Mouse (Mus musculus) left cerebral cortex, postnatal 10 days (tissue): Measurements from ENCODE around the gene Pnck. TPM values are rescaled to one million over a fixed set of nuclear protein-coding genes. Genes with fewer than 3 reads are reported as not detected.
A peak's percentile ranks its signal among the peaks of the same experiment; 100 is the strongest.

Experiments used
- DNase-seq, 2 experiments: peaks; one replicate each; pipeline ENCODE4 v3.0.0; 2021 to 2022; ENCODE audit warnings: low spot score in 2 of 2, mixed read lengths in 1 of 2; ENCODE audit errors: extremely low spot score in 1 of 2
- intact Hi-C: fragments of 180-260 bp; cut with DNase I; formaldehyde crosslinking; loops from one replicate; pipeline ENCODE4 v1.15.1; 2025
- total RNA-seq, 2 experiments: library from RNA; stranded (reverse); gene quantifications; 2 replicates each; pipeline ENCODE4 v1.2.3; 2021

The Pnck gene
- total RNA-seq, 2 experiments from 2014 or later = 152 to 154 TPM

- intact Hi-C loops = loop anchor here (5.0 kb wide), 1 partner anchor 81 kb away; no protein-coding TSS in a partner anchor
- DNase-seq = no peak
Measured at GRCm38 (mm10) chrX:73653392-73653791, 6.5 kb downstream of the Pnck start.

GRCm38 (mm10) chrX:73650869-73651268, 9.0 kb downstream of the Pnck start:
- no peak for DNase-seq
- intact Hi-C loops = loop anchor here (5.0 kb wide), 1 partner anchor 79 kb away; no protein-coding TSS in a partner anchor

- DNase-seq = no peak
- intact Hi-C loops = no loop called here
Measured at GRCm38 (mm10) chrX:73645121-73645520, 14.8 kb downstream of the Pnck start.

GRCm38 (mm10) chrX:73639901-73640469, 19.9 kb downstream of the Pnck start:
- peak in 1 of 2 experiments; percentile 38 for DNase-seq

GRCm38 (mm10) chrX:73639255-73639675, 20.7 kb downstream of the Pnck start, which contains the start of gene Dusp9:
Gene Dusp9 (plus strand): TSS chrX:73639419.
- intact Hi-C loops = no loop called here
- DNase-seq = peak in 1 of 2 experiments; percentile 49

More at GRCm38 (mm10) chrX:73639901-73640469, 19.9 kb downstream of the Pnck start:
- intact Hi-C loops = no loop called here

GRCm38 (mm10) chrX:73637415-73637814, 22.5 kb downstream of the Pnck start:
- intact Hi-C loops = no loop called here
- DNase-seq = peak in 1 of 2 experiments; percentile 39

- intact Hi-C loops = no loop called here
- peak in 1 of 2 experiments; percentile 39 for DNase-seq
Measured at GRCm38 (mm10) chrX:73635425-73635824, 24.5 kb downstream of the Pnck start.

- intact Hi-C loops = no loop called here
- no peak for DNase-seq
Measured at GRCm38 (mm10) chrX:73626981-73627380, 32.9 kb downstream of the Pnck start.

GRCm38 (mm10) chrX:73619890-73620289, 40.0 kb downstream of the Pnck start:
- no peak for DNase-seq
- intact Hi-C loops = no loop called here

GRCm38 (mm10) chrX:73619401-73619800, 40.5 kb downstream of the Pnck start:
- no peak for DNase-seq
- intact Hi-C loops = no loop called here

- DNase-seq = no peak
- intact Hi-C loops = no loop called here
Measured at GRCm38 (mm10) chrX:73615876-73616275, 44.0 kb downstream of the Pnck start.

GRCm38 (mm10) chrX:73613665-73614064, 46.3 kb downstream of the Pnck start:
- intact Hi-C loops = no loop called here
- DNase-seq = no peak

Other genes with a start within 250 kb of the Pnck start
- 1 to 10 TPM; 2.5 to 3.1 TPM for gene Zfp92, start 249.0 kb downstream of the Pnck start, total RNA-seq
- not detected for gene Trex2, start 224.8 kb downstream of the Pnck start, total RNA-seq
- gene Haus7, start 201.1 kb downstream of the Pnck start, total RNA-seq = 10 to 100 TPM; 13.7 to 15.0 TPM
- 10 to 100 TPM; 33.2 to 34.7 TPM for gene Bgn, start 176.5 kb downstream of the Pnck start, total RNA-seq
- gene Atp2b3, start 157.0 kb downstream of the Pnck start, total RNA-seq = 10 to 100 TPM; 63.9 to 64.2 TPM
- gene Dusp9, start 20.7 kb downstream of the Pnck start, total RNA-seq = under 1 TPM; 0.47 to 0.87 TPM
- gene Slc6a8, start 13.0 kb upstream of the Pnck start, total RNA-seq = 10 to 100 TPM; 61.8 to 64.8 TPM
- 10 to 100 TPM; 71.6 to 77.0 TPM for gene Bcap31, start 56.1 kb upstream of the Pnck start, total RNA-seq
- 10 to 100 TPM; 15.0 to 16.2 TPM for gene Abcd1, start 56.5 kb upstream of the Pnck start, total RNA-seq
- gene Plxnb3, start 97.0 kb upstream of the Pnck start, total RNA-seq = 1 to 10 TPM; 4.5 to 6.8 TPM
- gene Srpk3, start 114.3 kb upstream of the Pnck start, total RNA-seq = 1 to 10 TPM; 1.8 to 2.2 TPM
- 100 to 1,000 TPM; 148 to 149 TPM for gene Idh3g, start 126.8 kb upstream of the Pnck start, total RNA-seq
- 100 to 1,000 TPM in 1 of 2 experiments, 10 to 100 TPM in 1; 98.0 to 117 TPM for gene Ssr4, start 126.9 kb upstream of the Pnck start, total RNA-seq
- gene Pdzd4, start 164.9 kb upstream of the Pnck start, total RNA-seq = 100 to 1,000 TPM; 121 to 134 TPM
- not detected for gene Avpr2, start 232.0 kb upstream of the Pnck start, total RNA-seq
- gene L1cam, start 236.0 kb upstream of the Pnck start, total RNA-seq = 100 to 1,000 TPM; 414 to 459 TPM